Mouse (Mus musculus): Measurements from ENCODE around the gene Tmem107. TPM values are rescaled to one million over a fixed set of nuclear protein-coding genes. Genes with fewer than 3 reads are reported as not detected.

Gene Tmem107
- polyA plus RNA-seq, 1 experiment from 2014 or later: 36.7 TPM

GRCm38 (mm10) chr11:69037231-69038061 is 33.2 kb upstream of the Tmem107 start:
- Histone ChIP-seq H3K9me3 (ENCODE audit: control insufficient read depth, low read length) (no peaks in the 10 kb centered on the region), H3K4me2 (ENCODE audit: low read depth, severe bottlenecking) (peak overlapping the region; percentile 54), H3K27ac (replicated peaks; ENCODE audit: low read depth, low read length) (peak overlapping the region; percentile 72; the same call in 1 of the 2 replicates), H3K27me3 (ENCODE audit: control insufficient read depth, insufficient read depth, low read length) (no peaks in the 10 kb centered on the region), H3K36me3 (ENCODE audit: control insufficient read depth, insufficient read depth, low read length) (peaks cover 5% of the 10 kb centered on the region; the same call in 1 of the 2 replicates), H3K9ac (ENCODE audit: low read length) (peak overlapping the region; percentile 72), H3K4me1 (ENCODE audit: control insufficient read depth, insufficient read depth, low read length) (peaks cover 12% of the 10 kb centered on the region; the same call in 1 of the 2 replicates), H3K4me3 (ENCODE audit: low read depth, low read length) (peak overlapping the region; percentile 71)
- DNase-seq (ENCODE audit: low spot score) (peak; percentile 95), ATAC-seq (ENCODE audit: insufficient number of reproducible peaks, low FRiP score, low TSS enrichment, low read depth) (peak; percentile 18; the same call in 1 of the 2 replicates)
- WGBS: under 1% methylated on average over 34 of the region's 34 CpGs

- H3K36me3 ChIP-seq (ENCODE audit: control insufficient read depth, insufficient read depth, low read length): peaks cover 5% of the 10 kb centered on the region; the same call in 1 of the 2 replicates
- DNase-seq (ENCODE audit: low spot score) (peak; percentile 25), ATAC-seq (ENCODE audit: insufficient number of reproducible peaks, low FRiP score, low TSS enrichment, low read depth) (no peak)
- H3K9me3 ChIP-seq (ENCODE audit: control insufficient read depth, low read length): no peaks in the 10 kb centered on the region
- peak overlapping the region; percentile 5; the same call in 1 of the 2 replicates for H3K4me3 ChIP-seq (ENCODE audit: low read depth, low read length)
- H3K27ac ChIP-seq (replicated peaks; ENCODE audit: low read depth, low read length): no peak overlapping the region
- H3K27me3 ChIP-seq (ENCODE audit: control insufficient read depth, insufficient read depth, low read length): no peaks in the 10 kb centered on the region
- peaks cover 12% of the 10 kb centered on the region; the same call in 1 of the 2 replicates for H3K4me1 ChIP-seq (ENCODE audit: control insufficient read depth, insufficient read depth, low read length)
- WGBS: 72% methylated on average over 5 of the region's 5 CpGs
- H3K9ac ChIP-seq (ENCODE audit: low read length): no peak overlapping the region
- no peak overlapping the region; the same call in 1 of the 2 replicates for H3K4me2 ChIP-seq (ENCODE audit: low read depth, severe bottlenecking)
Observed at GRCm38 (mm10) chr11:69038173-69038572, 32.4 kb upstream of the Tmem107 start.

GRCm38 (mm10) chr11:69045531-69046394 is 24.8 kb upstream of the Tmem107 start, which contains the start of gene Aurkb:
Aurkb (plus strand) TSS chr11:69045647.
- DNase-seq (ENCODE audit: low spot score): peak; percentile 91
- no peaks in the 10 kb centered on the region for H3K27me3 ChIP-seq (ENCODE audit: control insufficient read depth, insufficient read depth, low read length)
- peak within 1 kb of the TSS; percentile 87 for H3K9ac ChIP-seq (ENCODE audit: low read length)
- peak within 1 kb of the TSS; percentile 83 for H3K4me2 ChIP-seq (ENCODE audit: low read depth, severe bottlenecking)
- H3K4me3 ChIP-seq (ENCODE audit: low read depth, low read length): peak within 1 kb of the TSS; percentile 94
- peak; percentile 80 for ATAC-seq (ENCODE audit: insufficient number of reproducible peaks, low FRiP score, low TSS enrichment, low read depth)
- H3K9me3 ChIP-seq (ENCODE audit: control insufficient read depth, low read length): no peaks in the 10 kb centered on the region
- H3K27ac ChIP-seq (replicated peaks; ENCODE audit: low read depth, low read length): peak within 1 kb of the TSS; percentile 90
- H3K36me3 ChIP-seq (ENCODE audit: control insufficient read depth, insufficient read depth, low read length): peaks cover 10% of the 10 kb centered on the region; the same call in 1 of the 2 replicates
- under 1% methylated on average over 54 of the region's 54 CpGs for WGBS
- H3K4me1 ChIP-seq (ENCODE audit: control insufficient read depth, insufficient read depth, low read length): peaks cover 8% of the 10 kb centered on the region

- H3K9ac ChIP-seq (ENCODE audit: low read length): peak overlapping the region; percentile 87
- H3K36me3 ChIP-seq (ENCODE audit: control insufficient read depth, insufficient read depth, low read length): peaks cover 15% of the 10 kb centered on the region; the same call in 1 of the 2 replicates
- no peaks in the 10 kb centered on the region for H3K27me3 ChIP-seq (ENCODE audit: control insufficient read depth, insufficient read depth, low read length)
- peaks cover 8% of the 10 kb centered on the region for H3K4me1 ChIP-seq (ENCODE audit: control insufficient read depth, insufficient read depth, low read length)
- peak overlapping the region; percentile 83 for H3K4me2 ChIP-seq (ENCODE audit: low read depth, severe bottlenecking)
- 19% methylated on average over 9 of the region's 9 CpGs for WGBS
- ATAC-seq (ENCODE audit: insufficient number of reproducible peaks, low FRiP score, low TSS enrichment, low read depth): no peak
- no peak overlapping the region; the same call in 1 of the 2 replicates for H3K27ac ChIP-seq (replicated peaks; ENCODE audit: low read depth, low read length)
- no peaks in the 10 kb centered on the region for H3K9me3 ChIP-seq (ENCODE audit: control insufficient read depth, low read length)
- H3K4me3 ChIP-seq (ENCODE audit: low read depth, low read length): peak overlapping the region; percentile 94
- no peak for DNase-seq (ENCODE audit: low spot score)
Observed at GRCm38 (mm10) chr11:69046395-69046774, 24.2 kb upstream of the Tmem107 start.

- H3K36me3 ChIP-seq (ENCODE audit: control insufficient read depth, insufficient read depth, low read length): peaks cover 15% of the 10 kb centered on the region; the same call in 1 of the 2 replicates
- DNase-seq (ENCODE audit: low spot score): no peak
- 94% methylated on average over 12 of the region's 12 CpGs for WGBS
- no peaks in the 10 kb centered on the region for H3K27me3 ChIP-seq (ENCODE audit: control insufficient read depth, insufficient read depth, low read length)
- no peak overlapping the region for H3K9ac ChIP-seq (ENCODE audit: low read length)
- H3K4me2 ChIP-seq (ENCODE audit: low read depth, severe bottlenecking): no peak overlapping the region
- ATAC-seq (ENCODE audit: insufficient number of reproducible peaks, low FRiP score, low TSS enrichment, low read depth): no peak
- H3K4me3 ChIP-seq (ENCODE audit: low read depth, low read length): no peak overlapping the region
- H3K9me3 ChIP-seq (ENCODE audit: control insufficient read depth, low read length): no peaks in the 10 kb centered on the region
- peaks cover 8% of the 10 kb centered on the region for H3K4me1 ChIP-seq (ENCODE audit: control insufficient read depth, insufficient read depth, low read length)
- H3K27ac ChIP-seq (replicated peaks; ENCODE audit: low read depth, low read length): no peak overlapping the region
Observed at GRCm38 (mm10) chr11:69047592-69047991, 23.0 kb upstream of the Tmem107 start.

- Histone ChIP-seq H3K27ac (replicated peaks; ENCODE audit: low read depth, low read length) (no peak overlapping the region), H3K27me3 (ENCODE audit: control insufficient read depth, insufficient read depth, low read length) (no peaks in the 10 kb centered on the region), H3K4me1 (ENCODE audit: control insufficient read depth, insufficient read depth, low read length) (peaks cover 8% of the 10 kb centered on the region), H3K9ac (ENCODE audit: low read length) (no peak overlapping the region), H3K4me3 (ENCODE audit: low read depth, low read length) (no peak overlapping the region), H3K4me2 (ENCODE audit: low read depth, severe bottlenecking) (no peak overlapping the region), H3K36me3 (ENCODE audit: control insufficient read depth, insufficient read depth, low read length) (peaks cover 15% of the 10 kb centered on the region; the same call in 1 of the 2 replicates), H3K9me3 (ENCODE audit: control insufficient read depth, low read length) (no peaks in the 10 kb centered on the region)
- DNase-seq (ENCODE audit: low spot score): no peak
- WGBS: 95% methylated on average over 14 of the region's 14 CpGs
- no peak for ATAC-seq (ENCODE audit: insufficient number of reproducible peaks, low FRiP score, low TSS enrichment, low read depth)
Observed at GRCm38 (mm10) chr11:69048151-69048550, 22.5 kb upstream of the Tmem107 start.

GRCm38 (mm10) chr11:69050748-69051147 is 19.9 kb upstream of the Tmem107 start:
- Histone ChIP-seq H3K4me2 (ENCODE audit: low read depth, severe bottlenecking) (no peak overlapping the region), H3K4me1 (ENCODE audit: control insufficient read depth, insufficient read depth, low read length) (peaks cover 8% of the 10 kb centered on the region), H3K4me3 (ENCODE audit: low read depth, low read length) (no peak overlapping the region), H3K27me3 (ENCODE audit: control insufficient read depth, insufficient read depth, low read length) (no peaks in the 10 kb centered on the region), H3K9ac (ENCODE audit: low read length) (no peak overlapping the region), H3K27ac (replicated peaks; ENCODE audit: low read depth, low read length) (no peak overlapping the region), H3K9me3 (ENCODE audit: control insufficient read depth, low read length) (no peaks in the 10 kb centered on the region), H3K36me3 (ENCODE audit: control insufficient read depth, insufficient read depth, low read length) (peaks cover 15% of the 10 kb centered on the region; the same call in 1 of the 2 replicates)
- DNase-seq (ENCODE audit: low spot score): no peak
- ATAC-seq (ENCODE audit: insufficient number of reproducible peaks, low FRiP score, low TSS enrichment, low read depth): no peak
- 95% methylated on average over 8 of the region's 8 CpGs for WGBS

GRCm38 (mm10) chr11:69051771-69052170 is 18.8 kb upstream of the Tmem107 start:
- WGBS: 90% methylated on average over 4 of the region's 4 CpGs
- H3K36me3 ChIP-seq (ENCODE audit: control insufficient read depth, insufficient read depth, low read length): peaks cover 15% of the 10 kb centered on the region; the same call in 1 of the 2 replicates

More at GRCm38 (mm10) chr11:69051771-69052170, 18.8 kb upstream of the Tmem107 start:
- Histone ChIP-seq H3K27ac (replicated peaks; ENCODE audit: low read depth, low read length) (no peak overlapping the region), H3K4me1 (ENCODE audit: control insufficient read depth, insufficient read depth, low read length) (peaks cover 2% of the 10 kb centered on the region), H3K27me3 (ENCODE audit: control insufficient read depth, insufficient read depth, low read length) (no peaks in the 10 kb centered on the region), H3K9ac (ENCODE audit: low read length) (no peak overlapping the region), H3K9me3 (ENCODE audit: control insufficient read depth, low read length) (no peaks in the 10 kb centered on the region), H3K4me3 (ENCODE audit: low read depth, low read length) (no peak overlapping the region), H3K4me2 (ENCODE audit: low read depth, severe bottlenecking) (no peak overlapping the region)
- ATAC-seq (ENCODE audit: insufficient number of reproducible peaks, low FRiP score, low TSS enrichment, low read depth) (no peak), DNase-seq (ENCODE audit: low spot score) (no peak)
